Mouse (Mus musculus) lung, postnatal 0 days (tissue): ENCODE results near the gene Atf7ip. TPM values are rescaled to one million over a fixed set of nuclear protein-coding genes. Genes with fewer than 3 reads are reported as not detected.

Source experiments
- ATAC-seq: fragments of 200-750 bp; cut with Nextera tagmentation; 2 replicates; pipeline ENCODE4 v1.8.0; 2017; ENCODE audit warnings: moderate library complexity
- DNase-seq: peaks from one replicate; pipeline ENCODE4 v3.0.0-alpha.2; 2016; ENCODE audit warnings: low spot score
- H3K27ac ChIP-seq: fragments of 300-500 bp; sonication (generic); 2 replicates; pipeline ENCODE4 v1.5.1; 2014; ENCODE audit warnings: antibody characterized with exemption, mild to moderate bottlenecking, low read length, mixed read lengths
- H3K27me3 ChIP-seq: fragments of 300-500 bp; sonication (generic); replicated peaks from 2 replicates; pipeline ENCODE4 v1.6.1; 2014; ENCODE audit warnings: low read length, mixed read lengths; ENCODE audit not compliant: insufficient read depth
- H3K36me3 ChIP-seq: fragments of 300-500 bp; sonication (generic); 2 replicates; pipeline ENCODE4 v1.6.1; 2014; ENCODE audit warnings: low read length, mixed read lengths; ENCODE audit not compliant: insufficient read depth
- H3K4me1 ChIP-seq: fragments of 300-500 bp; sonication (generic); 2 replicates; pipeline ENCODE4 v1.6.1; 2014; ENCODE audit warnings: antibody characterized with exemption, low read depth, low read length, mixed read lengths; ENCODE audit not compliant: insufficient read depth
- H3K4me2 ChIP-seq: fragments of 300-500 bp; sonication (generic); replicated peaks from 2 replicates; pipeline ENCODE4 v1.6.1; 2014; ENCODE audit warnings: low read depth, mild to moderate bottlenecking, low read length, moderate library complexity, mixed read lengths
- H3K4me3 ChIP-seq: fragments of 300-500 bp; sonication (generic); 2 replicates; pipeline ENCODE4 v1.5.1; 2014; ENCODE audit warnings: low read depth, low read length
- H3K9ac ChIP-seq: fragments of 300-500 bp; sonication (generic); replicated peaks from 2 replicates; pipeline ENCODE4 v1.6.1; 2014; ENCODE audit warnings: low read depth, mild to moderate bottlenecking
- H3K9me3 ChIP-seq: fragments of 300-500 bp; sonication (generic); 2 replicates; pipeline ENCODE4 v1.6.1; 2016; ENCODE audit warnings: low read length, mixed read lengths
- CTCF ChIP-seq: IDR thresholded peaks from 2 replicates; pipeline ENCODE4 v1.5.1; 2016; ENCODE audit warnings: antibody characterized with exemption, mild to moderate bottlenecking
- EP300 ChIP-seq: IDR thresholded peaks from 2 replicates; pipeline ENCODE4 v1.6.1; 2016; ENCODE audit warnings: antibody characterized with exemption, mild to moderate bottlenecking, control low read depth
- WGBS: fragments of 180-500 bp; shearing (Covaris S2); extraction: QIAGEN DNeasy Blood & Tissue Kit; methylation state at CpG from one replicate; pipeline ENCODE4 v1.1.7; 2014; 5-methylcytosine and 5-hydroxymethylcytosine counted together
- polyA plus RNA-seq: library from polyadenylated mRNA; unstranded; fragments of >200 nt; fragmentation: Nextera tagmentation; extraction: Ambion mirVana; gene quantifications from 2 replicates; pipeline ENCODE4 v1.2.1, GENCODE M21; 2015

Gene Atf7ip
- polyA plus RNA-seq, 1 experiment from 2014 or later: 13.9 TPM

- TF ChIP-seq EP300: no peak
- no peak for TF ChIP-seq CTCF
- Histone ChIP-seq H3K4me1 (no peaks in the 10 kb centered on the region), H3K9me3 (no peaks in the 10 kb centered on the region), H3K4me2 (no peak overlapping the region), H3K9ac (no peak overlapping the region), H3K36me3 (peaks cover 30% of the 10 kb centered on the region; the same call in 1 of the 2 replicates), H3K4me3 (no peak overlapping the region), H3K27me3 (no peaks in the 10 kb centered on the region), H3K27ac (no peak overlapping the region)
- no peak for ATAC-seq
- 73% methylated on average over 8 of the region's 8 CpGs for WGBS
- no peak for DNase-seq
Measured at GRCm38 (mm10) chr6:136558288-136559005, 52.5 kb downstream of the Atf7ip start.

DNA sequence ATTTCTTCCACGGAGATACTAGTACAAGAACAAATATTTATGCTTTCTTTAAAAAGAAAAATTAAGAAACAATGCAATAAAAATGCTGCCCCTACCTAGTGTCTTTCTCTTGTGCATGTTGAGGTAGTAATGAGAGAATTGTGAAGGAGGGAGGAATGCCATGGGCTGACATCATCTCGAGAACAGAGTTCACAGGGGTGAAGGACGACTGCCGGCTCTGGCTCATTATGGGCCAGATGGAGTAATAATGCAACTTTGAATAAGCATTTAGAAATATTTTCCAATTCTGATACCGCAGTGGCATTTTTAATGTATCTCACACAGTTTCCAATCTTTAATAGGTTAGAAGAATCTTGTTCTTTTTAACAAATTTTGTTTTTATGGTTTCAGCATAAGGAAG lies 60.0 kb downstream of the Atf7ip start:
- Histone ChIP-seq H3K4me1 (no peaks in the 10 kb centered on the region), H3K9me3 (peaks cover 11% of the 10 kb centered on the region), H3K27me3 (no peaks in the 10 kb centered on the region), H3K4me3 (no peak overlapping the region), H3K9ac (no peak overlapping the region), H3K36me3 (peaks cover 55% of the 10 kb centered on the region), H3K27ac (no peak overlapping the region), H3K4me2 (no peak overlapping the region)
- DNase-seq (no peak), ATAC-seq (no peak)
- 79% methylated on average over 5 of the region's 5 CpGs for WGBS
- TF ChIP-seq EP300 (no peak), CTCF (no peak)

GRCm38 (mm10) chr6:136590739-136591138 lies 84.8 kb downstream of the Atf7ip start:
- Histone ChIP-seq H3K27ac (no peak overlapping the region), H3K4me1 (no peaks in the 10 kb centered on the region), H3K9ac (no peak overlapping the region), H3K9me3 (no peaks in the 10 kb centered on the region), H3K36me3 (peaks cover 24% of the 10 kb centered on the region; the same call in 1 of the 2 replicates), H3K4me3 (no peak overlapping the region), H3K27me3 (no peaks in the 10 kb centered on the region), H3K4me2 (no peak overlapping the region)
- 82% methylated on average over 4 of the region's 4 CpGs for WGBS
- DNase-seq (no peak), ATAC-seq (no peak)
- no peak for TF ChIP-seq CTCF
- TF ChIP-seq EP300: no peak

GRCm38 (mm10) chr6:136594541-136594940 lies 88.6 kb downstream of the Atf7ip start:
- ATAC-seq (no peak), DNase-seq (no peak)
- 88% methylated on average over 4 of the region's 4 CpGs for WGBS
- H3K9me3 ChIP-seq: no peaks in the 10 kb centered on the region
- H3K4me3 ChIP-seq: no peak overlapping the region
- peaks cover 27% of the 10 kb centered on the region; the same call in 1 of the 2 replicates for H3K36me3 ChIP-seq
- H3K27me3 ChIP-seq: no peaks in the 10 kb centered on the region
- no peak overlapping the region for H3K27ac ChIP-seq
- H3K4me2 ChIP-seq: no peak overlapping the region
- H3K4me1 ChIP-seq: no peaks in the 10 kb centered on the region
- H3K9ac ChIP-seq: no peak overlapping the region
- no peak for TF ChIP-seq EP300
- no peak for TF ChIP-seq CTCF

- TF ChIP-seq CTCF (no peak), EP300 (no peak)
- H3K4me2 ChIP-seq: no peak overlapping the region
- no peak overlapping the region for H3K9ac ChIP-seq
- no peak overlapping the region for H3K27ac ChIP-seq
- no peak for ATAC-seq
- 78% methylated on average over 7 of the region's 7 CpGs for WGBS
- H3K4me3 ChIP-seq: no peak overlapping the region
- no peak for DNase-seq
- no peaks in the 10 kb centered on the region for H3K4me1 ChIP-seq
- no peaks in the 10 kb centered on the region for H3K9me3 ChIP-seq
- H3K36me3 ChIP-seq: peaks cover 76% of the 10 kb centered on the region
- H3K27me3 ChIP-seq: no peaks in the 10 kb centered on the region
Measured at GRCm38 (mm10) chr6:136602601-136603000, 96.6 kb downstream of the Atf7ip start.

DNA sequence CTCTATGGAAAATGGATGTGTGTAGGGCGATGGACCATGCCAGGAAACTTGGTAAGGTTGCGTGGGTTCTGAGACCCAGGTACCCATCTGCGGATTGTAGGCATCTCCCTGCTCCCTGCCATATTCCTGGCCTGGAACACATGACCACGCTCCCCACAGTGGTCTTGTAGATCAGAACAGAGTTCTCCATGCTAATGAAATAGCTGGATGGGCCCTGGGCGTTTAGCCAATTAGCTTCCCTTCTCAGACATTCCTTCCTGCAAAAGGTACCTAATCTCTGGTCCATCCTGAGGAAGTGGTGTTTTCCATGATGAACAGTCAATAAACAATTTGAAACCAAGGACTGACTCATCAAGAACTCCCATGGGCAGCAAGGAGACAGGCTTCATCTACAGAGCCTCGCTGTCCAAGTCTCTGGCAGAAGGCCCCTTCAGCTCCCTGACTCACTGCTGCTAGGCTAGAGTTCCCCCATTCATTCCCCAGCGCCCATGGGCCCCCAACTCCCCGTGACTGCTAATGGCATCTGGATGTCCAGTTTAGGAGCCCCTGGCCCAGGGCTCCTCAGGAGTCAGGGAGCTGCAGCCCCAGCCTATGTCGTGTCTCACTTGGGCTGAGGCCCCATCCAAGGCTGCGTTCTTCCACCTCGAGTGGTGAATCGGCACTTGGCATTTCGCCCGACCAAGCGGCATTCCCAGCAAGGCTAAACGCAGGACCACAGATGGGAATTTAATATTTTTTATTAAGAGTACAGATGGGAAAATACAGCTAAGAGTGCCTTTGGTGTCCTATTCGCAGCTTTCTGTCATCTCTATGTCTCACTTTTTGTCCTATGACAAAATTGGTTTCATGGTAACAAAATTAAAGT lies 105.6 kb downstream of the Atf7ip start:
- H3K9ac ChIP-seq: no peak overlapping the region
- WGBS: 92% methylated on average over 17 of the region's 17 CpGs
- no peak for TF ChIP-seq CTCF
- no peak for TF ChIP-seq EP300
- H3K36me3 ChIP-seq: peaks cover 24% of the 10 kb centered on the region
- ATAC-seq (no peak), DNase-seq (no peak)
- no peak overlapping the region for H3K4me2 ChIP-seq
- no peaks in the 10 kb centered on the region for H3K4me1 ChIP-seq
- H3K27ac ChIP-seq: no peak overlapping the region
- H3K4me3 ChIP-seq: no peak overlapping the region
- H3K27me3 ChIP-seq: no peaks in the 10 kb centered on the region
- H3K9me3 ChIP-seq: no peaks in the 10 kb centered on the region
